Mouse (Mus musculus) natural killer cell, adult 2 months (primary cell): ENCODE measurements around the gene Prtn3.

Experiments used
- DNase-seq, 2 experiments: peaks; one replicate each; pipeline ENCODE4 v3.0.0; 2022; ENCODE audit warnings: low spot score in 2 of 2

Prtn3 gene

GRCm38 (mm10) chr10:79874290-79874862, at the start of gene Prtn3, which contains the start of gene Plppr3:
Gene Prtn3 (plus strand): TSS chr10:79874476.
Gene Plppr3 (minus strand): TSS chr10:79874634.
- DNase-seq = no peak

- no peak for DNase-seq
These were observed 42.7 kb upstream of the Prtn3 start for GRCm38 (mm10) chr10:79831583-79831982.

GRCm38 (mm10) chr10:79832026-79832785, 42.1 kb upstream of the Prtn3 start:
- DNase-seq = peak; percentile 28 to 55

GRCm38 (mm10) chr10:79832786-79833181, 41.5 kb upstream of the Prtn3 start:
- no peak for DNase-seq

GRCm38 (mm10) chr10:79834769-79835398, 39.4 kb upstream of the Prtn3 start:
- DNase-seq = peak; percentile 63 to 76

GRCm38 (mm10) chr10:79836918-79837317, 37.4 kb upstream of the Prtn3 start:
- DNase-seq = no peak

GRCm38 (mm10) chr10:79838151-79838550, 36.1 kb upstream of the Prtn3 start:
- DNase-seq = no peak

GRCm38 (mm10) chr10:79840091-79840490, 34.2 kb upstream of the Prtn3 start:
- DNase-seq = no peak

- no peak for DNase-seq
These were observed 33.4 kb upstream of the Prtn3 start for GRCm38 (mm10) chr10:79840644-79841551.

GRCm38 (mm10) chr10:79842322-79842721, 32.0 kb upstream of the Prtn3 start:
- DNase-seq = no peak

- DNase-seq = no peak
These were observed 30.8 kb upstream of the Prtn3 start for GRCm38 (mm10) chr10:79843476-79843875.

- DNase-seq = no peak
These were observed 27.7 kb upstream of the Prtn3 start for GRCm38 (mm10) chr10:79846553-79846952.

- no peak for DNase-seq
These were observed 24.2 kb upstream of the Prtn3 start for GRCm38 (mm10) chr10:79849941-79850628.

GRCm38 (mm10) chr10:79851653-79852052, 22.6 kb upstream of the Prtn3 start:
- DNase-seq = no peak

GRCm38 (mm10) chr10:79852107-79852789, 22.0 kb upstream of the Prtn3 start:
- no peak for DNase-seq

GRCm38 (mm10) chr10:79852827-79853226, 21.4 kb upstream of the Prtn3 start:
- DNase-seq = no peak

GRCm38 (mm10) chr10:79853392-79853791, 20.9 kb upstream of the Prtn3 start:
- DNase-seq = peak in 1 of 2 experiments; percentile 38

- peak; percentile 98 to 99 for DNase-seq
These were observed 20.1 kb upstream of the Prtn3 start, which contains the start of gene Ptbp1 for GRCm38 (mm10) chr10:79853860-79854795. Gene Ptbp1 (plus strand): TSS chr10:79854427.

GRCm38 (mm10) chr10:79854801-79855541, 19.3 kb upstream of the Prtn3 start:
- peak; percentile 70 for DNase-seq
